Mouse (Mus musculus): ENCODE measurements around the gene Gm3604.
"Not testable (repeated sequence)": the region's sequence is repeated elsewhere in the genome, so short reads cannot be mapped to it uniquely, and the experiment has no call there.

Gene Gm3604

DNA sequence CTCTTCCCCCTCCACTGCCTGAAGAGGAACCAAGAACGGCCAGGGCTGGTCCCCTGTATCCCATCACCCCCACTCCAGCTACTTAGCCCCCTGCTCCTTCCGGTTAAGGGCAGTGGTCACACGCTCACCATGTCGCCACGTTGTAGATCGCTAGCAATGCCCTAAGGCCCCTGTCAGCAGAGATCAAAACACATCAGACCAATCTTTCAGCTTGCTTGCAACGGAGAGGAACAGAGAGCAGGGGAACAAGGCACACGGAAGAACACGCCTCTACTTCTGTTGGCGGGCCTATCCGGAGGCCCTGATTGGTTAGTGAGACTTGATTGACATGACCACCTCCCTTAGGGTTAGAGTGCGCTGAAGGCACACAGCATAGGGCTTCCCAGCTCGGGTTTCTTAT is at the start of gene Gm3604:
Gene Gm3604 (minus strand): TSS at position 226 of the 400 bp plus-strand sequence.
- peak; percentile 70 for DNase-seq (ENCODE audit: low spot score)

DNA sequence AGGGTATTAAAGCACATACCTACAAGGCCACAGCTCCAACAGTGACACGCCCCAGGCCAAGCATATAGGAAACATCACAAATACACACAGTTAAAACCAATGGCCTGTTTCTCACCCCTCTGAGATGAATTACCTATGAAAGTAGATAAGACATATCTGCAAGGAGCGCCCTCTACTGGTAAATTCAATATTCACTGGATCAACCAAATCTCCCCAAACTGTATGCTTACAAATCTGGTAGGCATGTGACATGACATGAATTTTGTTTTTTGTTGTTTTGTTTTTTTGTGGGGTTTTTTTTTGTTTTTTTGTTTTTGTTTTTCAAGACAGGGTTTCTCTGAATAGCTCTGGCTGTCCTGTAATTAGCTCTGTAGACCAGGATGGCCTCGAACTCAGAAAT is 16.2 kb upstream of the Gm3604 start:
- not testable (repeated sequence) for DNase-seq (ENCODE audit: low spot score)

DNA sequence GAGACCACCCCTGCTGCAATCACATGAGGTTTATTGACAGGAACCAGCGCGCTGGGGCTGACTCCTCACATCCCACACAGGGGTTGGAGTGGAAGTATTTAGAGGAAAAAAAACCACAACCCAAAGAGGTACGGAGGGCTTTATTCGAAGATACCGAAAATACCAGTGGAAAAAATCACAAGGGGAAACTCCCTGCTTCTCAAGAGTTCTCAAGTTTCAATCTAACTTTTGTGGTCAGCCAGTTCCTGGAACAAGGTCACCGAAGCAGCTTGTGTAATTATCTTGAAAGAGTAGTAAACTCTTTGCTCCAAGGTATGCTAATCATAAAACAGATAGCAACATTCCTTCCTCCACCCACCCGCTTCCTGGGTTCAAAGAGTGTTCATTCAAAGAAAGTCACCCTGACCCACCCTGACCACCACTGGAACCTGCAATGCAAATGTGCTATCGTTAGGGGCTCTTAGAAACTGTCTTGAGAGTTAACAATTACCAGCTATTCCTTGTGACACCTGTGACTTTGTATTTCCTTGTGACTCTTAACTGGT is 7.2 kb upstream of the Gm3604 start:
- not testable (repeated sequence) for DNase-seq (ENCODE audit: low spot score)

DNA sequence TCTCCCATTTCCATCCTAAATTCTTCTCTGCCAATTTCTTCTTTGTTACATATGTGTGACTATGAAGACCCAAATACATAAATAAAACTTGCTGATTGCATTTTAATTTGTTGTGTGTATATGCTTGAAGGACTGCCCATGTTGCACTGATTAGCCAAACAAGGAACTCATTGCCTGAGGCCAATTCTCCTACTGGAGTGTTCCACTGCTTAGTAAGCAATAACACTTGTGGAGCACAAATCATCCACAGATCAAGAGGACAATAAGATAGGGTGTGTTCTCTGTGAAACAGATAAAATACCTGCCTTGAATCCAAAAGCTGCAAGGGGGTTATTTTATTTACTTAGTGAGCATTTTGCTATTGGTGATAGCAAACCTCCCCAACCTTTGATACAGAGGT is 51.2 kb downstream of the Gm3604 start:
- DNase-seq (ENCODE audit: low spot score): no peak

DNA sequence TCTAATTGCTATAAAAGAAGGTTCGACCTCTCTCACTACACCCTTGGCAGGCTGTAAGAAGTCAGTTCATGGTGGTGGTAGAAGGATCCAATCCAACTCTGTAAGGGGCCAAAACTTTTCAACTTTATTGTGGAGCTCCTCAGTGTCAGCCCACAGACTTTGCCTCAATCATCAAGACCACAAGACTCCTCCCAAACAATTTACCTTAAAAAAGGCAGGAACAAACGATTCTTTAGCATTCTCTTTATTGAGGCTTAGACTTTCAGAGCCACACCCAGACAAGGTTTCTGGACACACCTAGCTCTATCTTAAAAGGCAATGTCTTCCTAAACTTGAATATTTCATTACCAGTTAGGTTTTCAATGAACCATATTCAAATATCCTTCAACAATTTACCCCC is 51.6 kb downstream of the Gm3604 start:
- DNase-seq (ENCODE audit: low spot score): no peak

Data from testis, postnatal 10 days (tissue).